Mouse (Mus musculus) Muller cell, postnatal 12 days (primary cell): ENCODE data around the gene Rbak.
"Not testable (repeated sequence)": the region's sequence is repeated elsewhere in the genome, so short reads cannot be mapped to it uniquely, and the experiment has no call there.

Experiments used
- DNase-seq: peaks from one replicate; pipeline ENCODE4 v3.0.0-alpha.2; 2015; ENCODE audit errors: inconsistent ontology term

The Rbak gene

DNA sequence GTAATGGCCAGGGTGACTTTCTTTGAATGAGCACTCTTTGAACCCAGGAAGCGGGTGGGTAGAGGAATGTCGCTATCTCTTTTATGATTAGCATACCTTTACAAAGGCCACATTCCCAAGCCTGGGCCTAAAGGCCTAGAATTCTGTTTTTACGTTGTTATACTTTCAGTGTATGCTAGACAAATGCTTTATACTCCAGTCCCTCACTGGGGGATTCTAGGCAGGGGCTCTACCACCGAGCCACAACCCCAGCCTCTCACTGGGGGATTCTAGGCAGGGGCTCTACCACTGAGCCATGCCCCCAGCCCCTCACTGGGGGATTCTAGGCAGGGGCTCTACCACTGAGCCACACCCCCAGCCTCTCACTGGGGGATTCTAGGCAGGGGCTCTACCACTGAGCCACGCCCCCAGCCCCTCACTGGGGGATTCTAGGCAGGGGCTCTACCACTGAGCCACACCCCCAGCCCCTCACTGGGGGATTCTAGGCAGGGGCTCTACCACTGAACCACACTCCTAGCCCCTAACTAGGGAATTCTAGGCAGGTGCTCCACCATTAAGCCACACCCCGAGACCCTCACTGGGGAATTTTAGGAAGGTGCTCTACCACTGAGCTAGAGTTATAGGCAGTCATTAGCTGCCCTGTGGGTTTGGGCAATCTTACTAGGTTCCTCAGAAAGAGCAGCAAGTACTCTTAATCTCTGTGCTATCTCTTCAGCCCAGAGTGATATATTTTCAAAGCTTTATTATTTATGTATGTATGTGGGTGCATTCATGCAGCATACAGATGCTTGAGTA lies 46.2 kb downstream of the Rbak start:
- not testable (repeated sequence) for DNase-seq

DNA sequence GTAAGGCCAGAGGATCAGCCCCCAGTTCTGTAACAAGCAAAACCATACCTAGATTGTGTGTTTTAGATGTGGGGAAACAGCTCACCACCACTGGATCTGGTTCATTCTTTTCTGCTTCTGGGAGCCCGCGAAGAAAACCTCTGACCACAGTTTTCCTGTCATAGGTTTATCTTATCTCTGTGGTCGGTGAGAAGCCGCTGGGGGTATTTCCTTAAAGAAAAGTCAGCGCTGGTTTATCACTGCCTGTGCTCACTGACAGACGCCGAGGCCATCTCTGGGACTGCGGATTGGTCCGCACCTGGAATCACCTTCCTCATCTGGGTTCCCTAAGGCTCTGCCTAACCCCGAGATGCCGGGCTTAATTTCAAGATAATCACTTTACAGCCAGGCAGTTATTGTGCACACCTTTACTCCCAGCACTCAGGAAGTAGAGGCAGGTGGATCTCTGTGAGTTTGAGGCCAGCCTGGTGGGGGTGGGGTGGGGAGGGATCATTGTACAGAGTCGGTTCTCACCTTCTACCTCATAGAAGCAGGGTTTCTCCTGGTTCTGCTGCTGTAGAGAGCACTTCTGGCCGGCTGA lies 47.5 kb downstream of the Rbak start:
- DNase-seq, result no peak

DNA sequence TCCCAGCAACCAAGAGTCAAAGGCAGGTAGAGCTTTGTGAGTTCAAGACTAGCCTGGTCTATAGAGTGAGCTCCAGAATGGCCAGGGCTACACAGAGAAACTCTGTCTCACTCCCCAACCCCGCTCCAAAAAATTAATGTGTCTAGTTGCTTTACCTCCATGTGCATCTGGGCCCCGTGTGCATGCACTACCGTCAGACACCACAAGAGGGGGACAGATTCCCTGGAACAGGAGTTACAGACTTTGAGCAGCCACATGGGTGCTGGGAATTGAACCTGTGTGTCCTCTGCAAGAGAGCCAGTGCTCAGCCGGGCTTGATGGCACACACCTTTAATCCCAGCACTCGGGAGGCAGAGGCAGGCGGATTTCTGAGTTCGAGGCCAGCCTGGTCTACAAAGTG lies 50.2 kb downstream of the Rbak start:
- no peak for DNase-seq

DNA sequence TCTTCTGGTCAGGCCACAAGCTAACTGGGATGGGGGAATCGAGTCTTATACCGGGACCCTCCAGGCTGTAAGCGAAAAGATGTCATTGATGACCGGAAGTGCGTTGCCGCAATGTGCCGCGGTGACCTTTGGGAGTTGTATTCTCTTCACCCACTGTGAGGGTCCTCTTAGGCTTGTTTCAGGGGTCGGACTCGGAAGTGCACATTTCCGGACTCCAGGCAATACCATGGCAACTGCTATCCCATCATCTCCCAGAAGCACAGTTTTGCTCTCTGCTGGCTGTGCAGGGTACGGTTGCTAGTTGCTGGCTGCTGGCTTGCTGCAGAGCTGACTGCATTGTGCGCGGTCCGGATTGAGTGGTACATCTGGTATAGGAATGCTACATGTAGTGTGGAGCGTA lies 51.5 kb downstream of the Rbak start:
- DNase-seq, result no peak

DNA sequence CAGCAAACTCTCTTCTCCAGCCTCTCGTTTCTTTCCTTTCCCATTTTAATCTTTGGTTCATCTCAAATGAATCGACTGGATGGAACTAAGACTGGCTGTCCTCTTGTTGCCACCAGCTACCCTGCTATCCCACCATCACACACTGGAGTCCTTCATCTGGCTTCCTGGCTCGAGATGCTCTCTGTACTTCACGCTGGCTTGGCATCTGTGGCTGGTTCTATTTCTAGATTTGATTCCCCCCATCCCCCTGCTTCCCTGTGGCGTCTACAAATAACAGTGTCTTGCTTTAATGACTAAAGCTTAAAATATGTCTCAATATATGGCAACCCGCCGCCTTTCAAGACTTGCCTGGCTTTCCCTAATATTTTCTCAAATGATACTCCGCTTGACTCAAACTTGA lies 52.7 kb downstream of the Rbak start:
- peak; percentile 5 for DNase-seq

DNA sequence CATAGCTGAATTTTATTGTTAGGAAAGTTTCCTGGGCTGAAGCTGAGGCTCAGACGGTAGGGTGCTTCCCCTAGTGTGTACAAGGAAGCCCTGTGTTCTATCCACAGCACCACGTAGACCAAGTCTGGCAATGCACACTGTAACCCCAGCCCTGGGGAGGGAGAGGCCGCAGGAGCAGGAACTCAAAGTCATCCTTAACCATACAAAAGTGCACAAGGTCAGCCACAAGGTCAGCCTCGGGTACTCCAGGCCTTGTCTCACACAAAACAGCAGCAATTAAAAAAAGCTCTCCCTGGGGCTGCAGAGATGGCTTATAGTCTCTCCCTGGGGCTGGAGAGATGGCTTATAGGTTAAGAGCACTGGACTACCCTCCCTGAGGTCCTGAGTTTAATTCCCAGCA lies 53.7 kb downstream of the Rbak start:
- no peak for DNase-seq

DNA sequence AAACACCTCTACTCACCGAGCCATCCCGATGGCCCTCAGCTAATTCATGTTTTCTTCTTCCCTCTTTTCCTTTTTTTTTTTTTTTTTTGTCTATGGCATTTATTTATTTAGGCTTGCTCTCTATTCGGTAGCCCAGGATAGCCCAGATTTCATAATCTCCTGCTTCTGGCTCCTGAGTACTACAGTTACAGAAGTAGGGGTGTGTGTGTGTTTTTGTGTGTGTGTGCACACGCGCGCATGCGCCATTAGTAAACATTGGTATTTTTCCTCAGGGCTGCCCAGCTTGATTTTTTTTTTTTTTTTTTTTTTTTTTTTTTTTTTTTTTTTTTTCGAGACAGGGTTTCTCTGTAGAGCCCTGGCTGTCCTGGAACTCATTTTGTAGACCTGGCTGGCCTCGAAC lies 54.5 kb downstream of the Rbak start:
- DNase-seq, result no peak

DNA sequence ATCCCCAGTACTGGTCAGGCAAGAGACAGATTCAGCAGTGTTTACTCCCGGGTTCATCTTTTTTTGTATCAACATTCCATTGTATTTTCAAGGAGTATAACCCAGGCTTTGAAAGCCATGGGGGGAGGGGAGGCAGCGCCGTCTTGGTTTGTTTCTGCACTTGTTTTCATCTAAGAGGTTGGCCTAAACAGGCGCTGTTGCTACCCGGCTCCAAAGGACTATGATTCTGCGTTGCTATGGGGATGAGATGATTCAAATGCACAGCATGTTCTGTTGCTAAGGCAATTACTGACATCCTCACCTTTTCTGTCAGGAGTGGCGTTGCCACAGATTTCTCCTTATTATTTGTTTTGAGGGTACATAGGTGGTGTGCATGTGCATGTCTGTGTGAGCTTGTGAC lies 55.0 kb downstream of the Rbak start:
- DNase-seq, result no peak

DNA sequence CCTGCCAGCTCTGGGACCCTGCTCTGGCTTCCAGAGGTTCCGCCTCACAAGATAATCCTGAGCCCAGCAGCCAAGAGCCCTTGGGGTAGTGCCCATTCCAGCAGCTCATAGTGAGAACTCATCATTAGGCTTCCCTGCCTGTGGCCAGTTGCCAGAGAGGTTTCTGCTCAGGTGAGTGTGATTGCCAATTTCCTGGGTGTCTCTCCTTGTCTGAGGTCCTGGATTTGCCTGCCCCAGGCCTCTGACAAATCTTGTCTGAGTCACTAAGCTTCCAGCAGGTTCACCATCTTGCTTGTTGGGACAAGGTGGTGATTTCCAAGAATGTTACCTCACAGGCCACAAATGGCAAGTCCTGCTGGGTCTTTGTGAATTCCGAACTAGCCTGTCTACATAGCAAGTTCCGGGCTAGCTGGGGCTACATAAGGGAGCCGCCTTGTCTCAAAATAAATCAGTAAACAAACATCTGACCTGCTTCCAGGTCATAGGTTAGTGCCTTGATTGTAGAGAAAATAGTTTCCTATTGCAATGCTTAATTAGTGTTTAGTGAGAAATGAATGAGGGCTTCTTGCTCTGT lies 55.7 kb downstream of the Rbak start:
- DNase-seq, result no peak

- DNase-seq, result no peak
Observed at GRCm38 (mm10) chr5:143122673-143123072, 57.9 kb downstream of the Rbak start.
